Mouse (Mus musculus): ENCODE data around the gene Npr2.

DNA sequence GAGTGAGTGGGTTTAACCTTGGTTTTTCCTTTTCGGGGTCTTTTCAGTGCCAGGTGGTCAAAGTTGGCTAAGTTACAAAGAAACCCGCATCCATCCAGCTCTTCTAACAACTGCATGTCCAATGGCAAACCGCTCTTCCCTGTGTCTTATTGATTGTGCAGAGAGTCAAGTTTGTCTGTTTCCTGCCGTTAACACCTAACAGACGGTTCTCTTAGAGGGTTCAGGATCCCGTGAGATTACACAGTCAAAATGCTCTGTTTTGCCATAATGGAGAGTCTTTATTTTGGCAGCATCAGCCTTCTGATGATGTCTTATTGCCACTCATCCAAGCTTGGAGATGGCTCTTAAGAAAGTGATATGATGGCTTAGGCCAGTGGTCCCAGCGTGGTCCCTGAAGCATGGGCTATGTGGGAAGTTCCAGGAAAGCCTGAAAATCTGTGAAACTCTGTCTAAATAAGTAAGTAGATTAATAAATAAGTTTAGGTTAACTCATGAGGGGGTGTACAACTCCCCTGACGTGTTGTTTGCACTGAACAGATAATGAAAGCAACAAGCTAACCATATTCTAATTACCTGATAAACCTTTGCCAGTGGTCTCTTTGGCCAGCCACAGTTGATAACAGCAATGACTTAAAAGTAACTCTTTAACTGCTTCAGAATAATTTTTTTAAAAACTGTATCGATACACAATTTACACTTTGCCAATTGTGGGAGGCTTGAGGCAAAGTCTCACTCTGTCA is 31.4 kb upstream of the Npr2 start:
- TF ChIP-seq CTCF (IDR thresholded peaks at IDR 0.05; ENCODE audit: low read depth, low read length) (no peak), POLR2A (IDR thresholded peaks at IDR 0.05; ENCODE audit: borderline replicate concordance, low read depth, low read length) (no peak)

Data from bone marrow macrophage, adult 2 months (primary cell).